Mouse (Mus musculus) mouse embryonic stem cell (cell line): ENCODE measurements around the gene Trp53bp1.

Source experiments
- in situ Hi-C, 2 experiments: fragments of 300-500 bp; cut with MboI; formaldehyde crosslinking; loops; 1 replicate in 1 of 2; 3 replicates in 1 of 2; pipeline ENCODE4 v1.14.3; 2019 to 2020; ENCODE audit warnings: low sequenced_read_pairs in 2 of 2, low pct_unique_long_range_greater_than_20kb in 1 of 2, mixed read lengths in 1 of 2; ENCODE audit not compliant: unreplicated experiment in 1 of 2

Gene Trp53bp1

DNA sequence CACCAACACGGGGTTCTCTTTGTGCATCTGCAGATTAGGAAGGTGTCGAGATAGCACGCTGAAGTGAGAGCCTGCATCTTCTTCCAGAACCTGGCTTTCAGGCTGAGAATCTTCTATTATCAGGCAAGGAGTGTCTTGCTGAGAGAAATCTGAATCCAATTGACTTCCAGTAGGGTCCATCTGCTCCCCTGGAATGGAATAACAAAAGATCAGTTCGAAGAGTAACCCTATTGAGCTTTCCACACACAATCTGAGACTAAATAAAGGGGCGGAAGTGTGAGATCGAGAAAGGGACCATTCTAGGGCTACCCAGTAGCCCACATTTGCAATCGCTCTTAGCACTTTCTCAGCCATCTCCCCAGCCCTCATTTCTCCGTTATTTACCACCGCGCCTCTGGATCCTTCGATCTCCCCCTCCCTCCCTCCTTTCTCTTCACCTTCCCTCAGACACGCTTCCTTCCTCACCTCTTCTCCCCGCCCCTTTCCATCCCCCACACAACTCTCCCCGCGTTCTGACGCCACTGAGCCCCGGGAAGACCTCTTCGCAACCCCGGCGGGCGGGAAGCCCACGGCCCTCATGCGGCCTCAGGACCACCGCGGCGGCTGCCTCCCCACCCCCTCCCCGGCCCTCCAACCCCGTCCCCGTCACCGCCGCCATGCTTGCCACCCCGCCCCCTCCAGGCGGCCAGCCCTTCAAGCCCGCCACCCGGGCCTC is 529 bp downstream of the Trp53bp1 start:
- in situ Hi-C loops: no loop called here

DNA sequence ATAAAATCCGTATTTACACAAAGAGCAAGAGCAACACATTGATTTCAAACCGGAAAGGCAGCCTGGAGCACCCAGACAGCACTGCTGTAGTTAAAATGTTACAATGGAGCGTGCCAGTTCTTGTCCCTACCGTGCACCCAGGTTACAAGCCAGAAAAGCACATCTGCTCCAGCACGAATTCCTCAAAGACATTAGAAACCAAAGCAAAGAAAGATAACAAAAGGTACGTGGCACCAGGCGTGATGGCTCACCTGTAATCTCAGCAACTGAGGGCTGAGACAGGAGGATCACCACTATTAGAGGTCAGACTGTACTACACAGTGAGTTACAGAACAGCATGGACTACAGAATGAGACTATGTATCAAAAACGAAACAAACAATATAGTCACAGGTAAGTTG is 2.8 kb downstream of the Trp53bp1 start:
- in situ Hi-C loops: no loop called here

GRCm38 (mm10) chr2:121249758-121250157 is 21.4 kb downstream of the Trp53bp1 start:
- in situ Hi-C loops: no loop called here

GRCm38 (mm10) chr2:121244099-121244498 is 27.1 kb downstream of the Trp53bp1 start:
- in situ Hi-C loops: no loop called here

DNA sequence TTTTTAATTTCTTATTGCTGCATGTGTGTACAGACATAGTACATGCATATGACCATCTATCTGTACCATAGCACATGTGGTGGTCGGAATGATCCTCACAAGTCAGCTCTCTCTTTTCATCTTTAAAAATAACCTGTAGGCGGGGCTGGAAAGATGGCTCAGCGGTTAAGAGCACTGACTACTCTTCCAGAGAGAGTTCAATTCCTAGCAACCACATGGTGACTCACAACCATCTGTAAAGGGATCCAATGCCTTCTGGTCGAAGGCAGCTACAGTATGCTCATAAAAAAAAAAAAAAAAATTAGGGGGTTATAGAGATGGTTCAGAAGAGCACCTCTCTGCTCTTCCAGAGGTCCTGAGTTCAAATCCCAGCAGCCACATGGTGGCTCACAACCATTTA is 31.8 kb downstream of the Trp53bp1 start:
- in situ Hi-C loops: no loop called here

- in situ Hi-C loops: no loop called here
Measured at GRCm38 (mm10) chr2:121235460-121236072, 35.6 kb downstream of the Trp53bp1 start.

GRCm38 (mm10) chr2:121228135-121228534 is 43.1 kb downstream of the Trp53bp1 start:
- in situ Hi-C loops: no loop called here

GRCm38 (mm10) chr2:121223010-121223409 is 48.2 kb downstream of the Trp53bp1 start:
- in situ Hi-C loops: no loop called here

DNA sequence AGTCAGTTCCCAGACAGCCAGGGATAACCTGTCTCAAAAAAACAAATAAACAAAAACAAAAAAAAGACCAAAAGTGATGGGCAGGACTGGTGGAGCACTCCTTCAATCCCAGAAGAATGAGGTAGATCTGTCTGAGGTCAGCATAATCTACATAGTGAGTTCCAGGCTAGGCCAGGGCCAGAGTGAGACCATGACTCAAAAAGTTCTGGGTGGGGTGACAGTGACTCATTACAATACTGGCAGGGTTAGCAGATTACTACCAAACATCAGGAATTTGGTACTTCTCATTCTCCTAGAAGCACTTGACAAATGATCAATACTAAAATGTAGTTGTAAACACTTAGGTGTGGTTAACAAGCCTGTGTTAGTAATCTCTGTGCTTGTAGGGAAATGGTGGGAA is 51.2 kb downstream of the Trp53bp1 start:
- in situ Hi-C loops: no loop called here

- in situ Hi-C loops: no loop called here
Measured at GRCm38 (mm10) chr2:121219177-121219576, 52.0 kb downstream of the Trp53bp1 start.

DNA sequence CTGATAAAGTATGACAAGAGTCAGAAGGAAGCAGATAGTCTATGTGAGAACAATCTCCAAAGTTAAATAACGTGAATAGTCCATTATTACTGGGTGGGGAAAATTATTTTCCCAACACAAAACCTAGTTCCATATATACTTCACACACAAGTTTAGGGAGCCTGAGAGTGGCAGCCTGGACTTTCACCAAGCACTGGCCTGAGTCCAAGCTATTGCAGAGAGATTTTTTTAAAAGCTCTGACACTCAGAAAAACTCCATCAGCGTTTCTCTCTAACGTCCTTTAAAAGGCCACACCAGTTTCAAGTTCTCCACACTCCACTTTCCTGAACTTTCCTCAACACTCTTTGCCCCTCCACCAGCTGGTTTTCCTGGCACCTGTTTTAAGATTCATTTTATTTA is 56.7 kb downstream of the Trp53bp1 start:
- in situ Hi-C loops: no loop called here

DNA sequence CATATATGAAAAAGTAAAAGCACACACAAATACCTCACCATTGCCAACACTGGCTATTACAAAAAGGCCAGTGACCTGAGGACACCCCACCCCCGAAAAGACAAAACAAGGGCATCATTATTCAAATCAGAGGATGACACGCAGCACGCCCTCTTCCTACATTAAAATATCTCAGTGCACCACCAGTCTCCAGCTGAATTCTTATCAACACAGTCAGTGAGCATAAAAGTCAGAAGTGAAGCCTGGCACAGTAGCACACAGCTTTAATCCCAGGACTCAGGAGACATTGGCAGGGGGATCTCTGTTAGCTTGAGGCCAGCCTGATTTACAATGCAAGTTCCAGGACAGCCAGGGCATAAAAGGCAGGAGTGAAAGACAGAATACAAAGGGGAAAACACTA is 64.7 kb downstream of the Trp53bp1 start:
- in situ Hi-C loops: no loop called here

- in situ Hi-C loops: no loop called here
Measured at GRCm38 (mm10) chr2:121204276-121204675, 66.9 kb downstream of the Trp53bp1 start.

DNA sequence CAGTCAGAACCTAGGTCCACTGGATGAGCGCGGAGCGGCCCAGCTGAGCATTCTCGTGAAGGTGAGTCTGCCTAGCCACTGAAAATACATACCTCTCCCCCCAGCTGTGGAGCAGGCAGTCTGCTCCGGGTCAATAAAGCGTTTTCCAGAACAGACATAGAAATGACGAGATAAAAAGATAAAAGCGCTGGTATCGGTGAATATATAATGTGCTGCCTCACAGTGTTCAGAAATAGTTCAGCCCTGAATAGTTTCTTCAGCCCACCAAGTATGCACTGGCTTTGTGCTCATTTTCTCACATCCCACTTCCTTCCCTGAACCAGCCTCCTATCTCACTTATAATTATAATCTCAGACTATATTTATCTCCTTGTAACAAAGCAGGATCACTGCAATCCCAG is 75.7 kb downstream of the Trp53bp1 start:
- in situ Hi-C loops: no loop called here

DNA sequence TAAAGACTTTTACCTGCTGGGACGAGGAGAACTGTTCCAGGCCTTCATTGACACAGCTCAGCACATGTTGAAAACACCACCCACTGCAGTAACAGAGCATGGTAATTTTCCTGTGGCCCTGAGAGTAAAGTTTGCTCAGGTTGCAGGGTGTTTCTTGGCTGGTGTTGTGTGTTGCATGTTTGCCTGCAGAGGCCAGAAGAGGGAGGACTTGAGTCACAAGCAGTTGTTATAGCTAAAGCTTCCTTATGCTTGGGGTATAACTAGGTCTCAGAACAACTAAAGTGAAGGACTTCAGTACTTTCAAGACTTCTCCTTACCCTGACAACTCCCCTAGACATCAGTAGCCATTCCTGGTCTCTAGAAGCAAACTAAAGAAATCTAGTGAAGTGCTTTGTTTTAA is 82.7 kb downstream of the Trp53bp1 start:
- in situ Hi-C loops: loop anchor here in 1 of 2 experiments (10.0 kb wide), 1 partner anchor 216 kb away; no protein-coding TSS in a partner anchor

DNA sequence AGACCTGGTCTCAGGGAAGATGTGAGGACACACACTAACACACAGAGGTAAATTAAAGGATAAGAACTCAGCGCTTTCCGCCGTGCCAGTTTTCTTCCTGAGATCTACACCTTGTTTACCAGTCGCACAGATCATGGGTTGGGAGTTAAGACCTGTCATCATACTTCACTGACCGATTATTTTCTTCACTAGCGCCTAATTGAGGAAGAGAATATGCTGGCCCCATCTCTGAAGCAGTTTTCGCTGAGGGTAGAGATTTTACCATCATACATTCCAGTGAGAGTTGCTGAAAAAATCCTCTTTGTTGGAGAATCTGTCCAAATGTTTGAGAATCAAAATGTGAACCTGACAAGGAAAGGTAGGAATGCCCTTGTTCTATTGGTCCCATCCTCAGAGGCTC is 87.1 kb downstream of the Trp53bp1 start:
- in situ Hi-C loops: loop anchor here in 1 of 2 experiments (10.0 kb wide), 1 partner anchor 221 kb away; no protein-coding TSS in a partner anchor

GRCm38 (mm10) chr2:121183431-121183830 is 87.8 kb downstream of the Trp53bp1 start:
- in situ Hi-C loops: loop anchor here in 1 of 2 experiments (10.0 kb wide), 1 partner anchor 221 kb away; no protein-coding TSS in a partner anchor

- in situ Hi-C loops: loop anchor here in 1 of 2 experiments (10.0 kb wide), 1 partner anchor 226 kb away; no protein-coding TSS in a partner anchor
Measured at GRCm38 (mm10) chr2:121178828-121179479, 92.3 kb downstream of the Trp53bp1 start.

- in situ Hi-C loops: loop anchor here in 1 of 2 experiments (10.0 kb wide), 1 partner anchor 234 kb away; no protein-coding TSS in a partner anchor
Measured at GRCm38 (mm10) chr2:121170980-121171742, 100.0 kb downstream of the Trp53bp1 start, which contains the start of gene Zscan29. TSS of gene Zscan29 (minus strand) at chr2:121171125.
